Mouse (Mus musculus) heart, postnatal 0 days (tissue): Measurements from ENCODE around the gene Pou3f1.

Experiments
- CTCF ChIP-seq: IDR thresholded peaks from 2 replicates; pipeline ENCODE4 v1.5.1; 2016; ENCODE audit warnings: antibody characterized with exemption, control low read depth, low read depth
- EP300 ChIP-seq: IDR thresholded peaks from 2 replicates; pipeline ENCODE4 v1.6.1; 2016; ENCODE audit warnings: antibody characterized with exemption, low read depth

- TF ChIP-seq CTCF: peak; percentile 18; the same call in 1 of the 2 replicates
- no peak for TF ChIP-seq EP300
Measured at GRCm38 (mm10) chr4:124644974-124645433, 11.6 kb upstream of the Pou3f1 start.
